Mouse (Mus musculus) spleen, embryonic (tissue): ENCODE data around the gene Zfp775.

Experiments
- CTCF ChIA-PET: fragments of 350-600 bp; sonication (Branson Sonifier 250); formaldehyde crosslinking; loops from one replicate; lab custom pipeline; 2022; lab: Charles Lee

Gene Zfp775

DNA sequence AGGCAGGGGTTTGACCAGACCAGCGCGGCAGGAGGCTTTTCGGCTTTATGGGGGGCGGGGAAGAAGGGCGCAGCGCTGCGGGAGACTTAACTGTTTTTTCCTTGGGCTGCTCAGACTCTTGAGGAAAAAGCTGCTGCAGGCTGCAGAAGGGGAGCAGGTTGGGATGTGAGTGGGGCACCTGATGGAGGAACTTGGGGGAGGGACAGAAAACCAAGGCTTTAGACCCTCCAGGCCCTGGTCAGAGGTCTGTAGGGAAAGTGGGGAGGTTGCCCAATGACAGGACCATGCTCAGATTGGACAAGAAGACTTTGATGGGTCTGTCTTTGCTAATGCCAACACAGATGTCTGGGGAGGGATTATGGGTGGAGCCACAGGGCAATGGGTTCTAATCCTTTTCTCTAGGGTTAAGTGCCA is 25.7 kb downstream of the Zfp775 start:
- CTCF ChIA-PET: no interaction called here

DNA sequence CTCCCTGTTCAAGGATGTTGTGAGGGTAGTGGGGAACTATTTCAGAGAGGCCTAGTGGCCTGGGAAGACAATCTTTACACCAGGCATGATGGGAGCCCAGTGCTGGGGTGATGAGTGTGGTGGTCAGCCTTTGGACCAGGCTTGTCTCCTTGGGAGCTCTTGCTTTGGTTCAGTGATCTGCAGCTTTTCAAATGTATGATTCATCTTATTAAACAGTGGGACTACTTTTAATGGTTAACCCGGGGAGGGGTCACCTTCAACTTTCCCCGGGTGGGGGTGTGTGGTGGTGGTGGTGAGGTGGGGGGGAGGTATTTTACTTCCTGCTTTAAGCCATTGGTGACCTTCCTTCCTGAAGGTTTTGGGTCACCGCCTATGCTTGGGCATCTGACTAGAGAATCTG is 26.5 kb downstream of the Zfp775 start:
- CTCF ChIA-PET: no interaction called here

DNA sequence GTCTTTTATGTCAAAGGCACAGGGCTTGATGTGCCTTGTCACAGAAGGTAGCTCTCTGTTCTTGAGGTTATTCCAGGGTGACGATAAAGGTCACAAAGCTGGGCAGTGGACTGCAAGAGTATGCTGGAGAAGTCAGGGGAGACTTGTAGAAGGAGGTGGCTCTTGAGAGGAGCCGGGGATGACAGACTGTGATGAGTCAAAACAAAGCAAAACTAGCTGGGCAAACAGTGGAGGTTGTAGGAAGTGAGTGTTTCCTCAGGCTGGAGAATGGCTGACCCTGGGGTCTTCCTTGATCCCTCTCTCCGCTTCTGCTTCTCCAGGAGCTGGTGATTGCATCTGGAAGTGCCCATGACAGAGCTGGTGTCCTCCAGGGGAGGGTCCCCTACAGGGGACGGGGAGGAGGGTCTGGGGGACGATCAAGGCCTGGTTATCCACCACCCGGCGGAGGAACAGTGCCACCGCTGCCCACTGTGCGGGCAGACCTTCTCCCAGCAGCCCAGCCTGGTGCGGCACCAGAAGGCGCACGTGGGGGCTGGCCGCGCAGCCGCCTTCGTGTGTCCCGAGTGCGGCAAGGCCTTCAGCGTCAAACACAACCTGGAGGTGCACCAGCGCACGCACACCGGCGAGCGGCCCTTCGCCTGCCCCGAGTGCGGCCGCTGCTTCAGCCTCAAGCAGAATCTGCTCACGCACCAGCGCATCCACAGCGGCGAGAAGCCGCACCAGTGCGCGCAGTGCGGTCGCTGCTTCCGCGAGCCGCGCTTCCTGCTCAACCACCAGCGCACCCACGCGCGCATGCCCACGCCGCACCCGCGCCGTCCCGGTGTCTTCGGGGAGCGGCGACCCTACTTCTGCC is 27.2 kb downstream of the Zfp775 start:
- CTCF ChIA-PET: no interaction called here

DNA sequence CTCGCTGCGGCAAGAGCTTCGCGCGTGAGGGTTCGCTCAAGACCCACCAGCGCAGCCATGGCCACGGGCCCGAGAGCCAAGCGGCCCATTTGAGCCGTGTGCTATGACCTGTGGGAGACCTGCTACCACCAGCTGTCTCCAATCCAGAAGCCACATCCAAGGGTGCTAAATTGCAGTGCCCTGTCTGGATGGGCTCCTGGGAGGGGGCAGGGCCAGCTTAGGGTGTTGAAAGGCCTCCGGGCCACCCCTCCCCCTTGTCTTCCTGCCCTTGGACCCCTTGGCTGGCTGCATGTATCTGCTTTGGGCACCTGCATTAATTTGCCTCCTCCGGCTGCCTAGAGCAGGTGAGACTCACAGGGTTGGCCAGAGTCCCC is 27.8 kb downstream of the Zfp775 start:
- CTCF ChIA-PET: no interaction called here

DNA sequence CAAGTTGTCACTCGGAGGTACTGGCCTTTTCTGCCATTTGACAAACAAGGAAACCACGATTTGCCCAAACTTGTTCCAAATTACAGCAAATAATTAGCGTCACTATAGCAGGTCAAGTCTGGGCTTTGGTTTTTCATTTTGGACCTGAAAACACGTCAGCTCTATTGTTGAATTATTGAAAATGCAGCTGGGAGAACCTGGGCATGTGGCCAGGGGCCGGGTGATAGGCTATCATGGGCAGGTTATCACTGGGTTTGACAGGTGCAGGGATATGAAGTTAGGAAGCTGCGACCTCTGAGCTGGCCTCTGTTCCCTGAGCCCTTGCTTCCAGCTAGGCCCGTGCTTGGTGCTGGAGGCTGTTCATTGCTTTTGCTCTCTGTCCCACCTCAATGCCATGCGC is 29.0 kb downstream of the Zfp775 start:
- CTCF ChIA-PET: no interaction called here

DNA sequence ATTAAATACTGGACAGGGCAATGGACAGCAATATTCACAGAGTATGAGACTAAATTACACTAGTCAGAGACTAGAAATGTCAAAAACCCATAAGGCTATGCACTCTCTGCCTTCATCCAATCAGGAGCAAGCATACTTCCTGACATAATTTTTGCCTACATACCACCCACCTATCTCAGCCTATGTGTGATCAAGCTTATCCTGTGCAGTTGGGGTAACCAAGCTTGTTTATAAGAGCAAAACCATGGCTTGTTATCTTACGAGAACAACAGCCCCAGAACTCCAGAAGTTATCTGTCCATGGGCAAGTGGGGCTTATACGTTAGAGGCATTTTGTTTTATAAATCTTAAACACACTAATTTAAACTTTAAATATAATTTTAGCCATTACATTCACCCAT is 33.2 kb downstream of the Zfp775 start:
- CTCF ChIA-PET: no interaction called here

DNA sequence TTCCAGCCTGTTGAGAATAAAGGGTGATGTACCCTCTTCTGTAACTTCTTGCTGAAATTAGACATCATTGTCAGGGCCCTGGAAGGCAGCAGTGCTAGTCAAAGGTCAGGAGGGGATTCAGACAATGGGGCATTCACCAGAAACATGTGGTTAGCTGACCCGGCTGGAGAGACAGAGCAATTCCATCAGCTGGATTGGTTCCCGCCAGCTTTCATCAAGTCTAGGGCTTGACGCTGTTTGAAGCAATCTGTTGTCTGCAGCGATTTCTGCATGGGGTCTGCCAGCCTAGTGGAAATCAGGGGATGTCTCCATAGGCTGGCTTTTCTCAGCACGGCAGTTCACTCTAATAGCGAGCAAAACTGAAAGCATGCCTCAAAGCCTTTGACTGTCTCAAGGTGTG is 34.7 kb downstream of the Zfp775 start:
- CTCF ChIA-PET: interaction anchor here (0.6 kb wide), 1 partner anchor 701 kb away, joined by 6 read pairs; no protein-coding TSS in a partner anchor

DNA sequence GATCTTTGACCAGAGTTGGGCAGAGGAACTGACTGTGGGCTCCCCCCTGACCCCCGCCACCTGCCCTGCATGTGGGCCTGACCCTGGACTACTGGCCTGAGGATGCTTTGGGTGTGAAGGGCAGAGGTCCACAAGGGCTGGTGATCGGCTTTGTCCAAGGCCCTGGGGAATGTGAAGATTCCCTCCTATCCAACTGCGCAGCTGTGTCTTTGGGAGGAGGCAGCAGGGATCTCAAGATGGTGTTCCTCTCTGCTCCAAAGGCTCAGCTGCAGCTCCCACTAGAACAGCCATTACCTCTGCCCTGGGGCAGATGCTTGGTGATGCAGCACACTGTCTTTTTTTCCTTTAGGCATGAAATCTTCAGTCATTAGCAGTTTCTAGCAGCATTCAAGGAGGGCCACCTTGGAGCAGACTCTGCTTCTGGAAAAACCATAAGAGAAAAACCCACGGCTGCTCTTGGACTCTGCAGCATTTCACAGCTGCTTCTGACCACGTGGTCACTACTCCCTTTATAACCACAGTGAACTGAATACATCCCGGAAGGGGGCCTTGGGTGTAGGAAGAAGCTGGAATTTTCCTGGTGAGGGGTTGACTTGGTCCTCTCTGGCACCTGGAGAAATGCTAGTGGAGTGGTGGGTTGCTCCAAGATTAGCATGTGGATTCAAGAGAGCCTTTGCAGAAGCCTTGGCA is 36.1 kb downstream of the Zfp775 start:
- CTCF ChIA-PET: no interaction called here

DNA sequence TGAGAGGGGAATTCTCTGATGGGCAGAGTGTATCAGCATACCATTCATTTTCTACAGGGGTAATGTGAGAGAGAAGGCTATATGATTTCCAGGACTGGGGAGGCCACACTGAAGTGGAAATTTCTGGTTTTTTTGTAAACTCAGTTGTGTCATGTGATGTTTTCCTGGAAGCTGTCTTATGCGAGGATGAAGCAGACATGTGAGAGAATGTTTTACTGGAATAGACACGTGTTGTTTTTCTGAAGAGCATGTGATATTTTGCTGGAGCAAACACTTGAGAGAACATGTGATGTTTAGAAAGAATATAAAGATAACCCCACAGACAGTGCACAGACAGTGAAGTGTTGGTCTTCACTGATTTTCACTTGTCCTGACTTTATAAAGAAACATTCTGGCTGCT is 36.7 kb downstream of the Zfp775 start:
- CTCF ChIA-PET: interaction anchor here (0.7 kb wide), 1 partner anchor 67 kb away, joined by 3 read pairs; no protein-coding TSS in a partner anchor

DNA sequence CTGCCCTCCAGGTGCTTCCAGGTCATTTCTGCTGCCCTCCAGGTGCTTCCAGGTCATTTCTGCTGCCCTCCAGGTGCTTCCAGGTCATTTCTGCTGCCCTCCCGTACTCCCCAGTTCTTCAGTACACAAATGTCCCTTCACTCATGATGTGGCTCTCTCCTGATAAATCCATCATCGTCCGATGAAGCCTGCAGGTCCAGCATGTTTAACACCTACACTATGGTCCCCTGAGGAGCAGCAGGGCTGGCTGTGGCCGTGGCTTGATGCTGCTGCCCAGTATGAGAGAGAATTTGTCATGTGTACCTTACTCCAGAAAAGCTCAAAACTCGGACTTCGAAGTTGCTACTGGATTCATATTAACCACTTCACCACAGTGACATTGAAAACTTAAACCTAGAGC is 39.5 kb downstream of the Zfp775 start:
- CTCF ChIA-PET: interaction anchor here (2.8 kb wide), 1 partner anchor 131 kb away, joined by 17 read pairs; no protein-coding TSS in a partner anchor

DNA sequence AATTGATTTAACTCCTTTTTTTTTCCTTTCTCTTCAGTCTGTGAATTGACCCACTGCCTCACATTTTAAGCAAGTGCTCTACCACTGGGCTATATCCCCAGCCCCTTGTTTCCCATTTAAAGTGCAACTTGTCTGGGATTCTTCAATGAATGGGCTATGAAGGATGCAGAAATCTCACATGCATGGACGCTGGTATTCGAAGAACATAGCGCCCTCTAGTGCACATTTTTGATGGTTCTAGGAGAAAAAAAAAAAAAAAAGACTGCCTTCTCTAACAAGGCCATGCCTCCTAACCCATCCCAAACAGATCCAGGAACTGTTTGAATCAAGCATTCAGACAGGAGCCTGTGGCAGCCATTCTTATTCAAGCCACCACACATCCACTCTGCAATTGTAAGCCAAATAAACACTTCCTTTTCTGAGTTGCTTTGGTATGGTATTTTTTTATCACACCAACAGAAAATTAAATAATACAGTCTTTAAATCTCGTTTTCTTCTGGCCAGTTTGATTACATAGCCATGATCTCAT is 41.0 kb downstream of the Zfp775 start:
- CTCF ChIA-PET: interaction anchor here (0.6 to 2.8 kb wide), 4 partner anchors 119 to 551 kb away, joined by 3 to 17 read pairs (median 5); no protein-coding TSS in a partner anchor

DNA sequence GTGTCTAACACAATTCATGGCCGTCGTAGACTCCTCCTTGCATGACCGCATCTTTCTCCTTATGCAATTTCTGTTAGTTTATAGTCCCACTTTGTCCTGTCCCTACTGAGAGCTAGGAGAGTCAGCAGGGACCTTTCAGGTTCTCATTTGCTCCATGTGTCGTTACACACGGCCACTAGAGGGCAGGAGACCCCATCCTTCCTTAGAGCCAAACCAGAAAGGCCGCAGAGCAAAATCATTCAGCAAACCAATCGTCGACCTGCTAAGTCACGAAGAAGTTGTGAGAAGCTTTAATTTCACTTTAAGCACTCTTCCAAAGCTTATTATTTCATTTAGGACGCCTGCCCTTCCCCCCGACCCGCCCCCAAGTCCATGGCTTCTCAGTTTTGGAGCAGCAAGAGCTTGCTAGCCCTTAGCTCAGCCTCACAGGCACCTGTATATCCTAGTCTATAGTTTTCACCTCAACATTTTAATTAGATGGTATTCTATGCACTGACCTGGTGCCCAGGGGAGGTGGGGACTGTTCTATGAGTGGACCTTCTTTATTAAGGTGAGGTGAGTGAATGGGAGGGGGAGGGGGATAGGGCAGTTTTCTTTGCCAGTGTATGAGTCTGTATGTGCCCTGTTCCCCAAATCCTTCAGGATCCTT is 43.9 kb downstream of the Zfp775 start:
- CTCF ChIA-PET: interaction anchor here (0.6 to 4.4 kb wide), 10 partner anchors 27 to 172 kb away, joined by 3 to 24 read pairs (median 4); partner anchors contain the start of genes Gimap3 and Gimap9

DNA sequence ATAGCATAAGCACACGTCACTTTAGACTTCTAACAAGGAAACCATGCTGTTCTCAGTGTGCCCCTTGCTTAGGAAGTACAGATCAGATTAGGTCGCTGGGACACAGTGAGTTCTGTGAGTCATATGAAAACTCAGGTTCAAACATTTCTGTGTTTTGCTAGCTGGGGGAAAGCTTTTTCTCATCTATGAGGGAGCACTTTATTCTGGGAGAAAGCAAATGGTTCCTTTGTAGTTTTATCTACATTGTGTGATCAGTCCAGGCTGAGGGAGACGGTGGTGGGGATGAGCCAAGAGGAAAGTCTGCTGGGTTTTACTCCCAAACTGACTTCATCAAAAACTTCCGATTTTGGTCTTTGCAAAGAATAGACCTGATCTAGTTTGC is 44.4 kb downstream of the Zfp775 start:
- CTCF ChIA-PET: interaction anchor here (0.6 to 4.4 kb wide), 11 partner anchors 28 to 172 kb away, joined by 3 to 24 read pairs (median 4); partner anchors contain the start of genes Gimap3 and Gimap5

DNA sequence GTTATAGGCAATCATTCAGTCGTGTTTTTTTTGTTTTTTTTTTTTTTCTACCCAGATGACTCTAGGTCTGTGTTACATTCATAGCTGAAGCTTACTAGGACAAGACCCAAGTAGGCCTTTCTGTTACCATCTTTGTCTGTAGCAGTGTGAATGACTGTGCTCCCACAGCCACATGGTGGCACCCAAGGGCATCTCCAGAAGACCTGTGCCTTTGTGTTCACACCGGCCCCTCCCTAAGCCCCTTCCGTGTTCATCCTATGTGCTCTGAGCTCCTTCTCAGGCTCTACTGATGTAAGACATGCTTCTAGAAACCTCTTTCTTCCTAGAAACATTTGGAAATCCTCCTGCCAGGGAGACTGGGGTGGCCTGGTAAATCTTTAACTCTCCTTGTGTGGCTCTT is 45.1 kb downstream of the Zfp775 start, which contains the start of gene Gimap8:
TSS of gene Gimap8 (plus strand) at position 240 of the 400 bp plus-strand sequence.
- CTCF ChIA-PET: interaction anchor here (0.6 to 4.4 kb wide), 12 partner anchors 31 to 843 kb away, joined by 3 to 24 read pairs (median 4); partner anchors contain the start of genes Gimap3 and Gimap5

DNA sequence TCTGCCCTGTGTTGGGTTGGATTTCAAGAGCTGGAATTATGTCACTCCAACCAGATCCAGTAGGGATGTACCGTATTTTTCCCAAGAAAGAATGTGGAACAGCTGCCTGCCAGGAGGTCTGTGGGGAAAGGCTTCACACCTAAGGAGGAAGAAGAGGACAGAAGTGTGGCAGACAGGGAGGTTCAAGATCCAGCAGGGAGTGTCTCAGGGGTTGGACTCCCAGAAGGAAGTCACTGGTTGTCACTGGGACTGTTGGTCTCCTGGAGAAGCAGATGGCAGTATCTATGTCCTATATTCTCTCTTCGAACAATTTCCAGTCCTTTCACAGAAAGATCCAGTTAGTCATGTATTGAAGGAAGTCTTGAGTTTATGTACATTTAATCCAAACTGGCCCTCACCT is 45.7 kb downstream of the Zfp775 start:
- CTCF ChIA-PET: interaction anchor here (0.6 to 4.4 kb wide), 9 partner anchors 16 to 210 kb away, joined by 3 to 24 read pairs (median 4); partner anchors contain the start of gene Gimap3

DNA sequence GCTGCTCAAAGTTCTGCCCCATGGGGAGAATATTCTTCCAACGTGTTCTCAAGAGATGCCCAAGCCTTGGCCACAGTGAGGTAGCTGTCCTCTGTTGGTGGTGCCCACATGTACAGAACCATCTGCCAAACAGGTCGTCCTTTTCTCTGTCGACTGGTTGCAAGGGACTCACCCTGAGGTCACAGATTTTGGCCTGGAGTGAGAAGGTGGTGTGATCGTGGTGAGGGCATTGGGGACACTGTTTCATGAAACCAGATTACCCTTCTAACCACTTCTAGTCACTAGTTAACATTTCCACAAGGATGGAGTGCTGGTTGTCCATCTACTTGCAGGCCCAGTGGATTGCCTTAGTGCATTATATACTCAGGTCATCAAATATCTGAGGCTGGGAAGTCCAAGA is 46.9 kb downstream of the Zfp775 start:
- CTCF ChIA-PET: interaction anchor here (0.6 to 4.4 kb wide), 2 partner anchors 27 to 122 kb away, joined by 3 to 24 read pairs; partner anchors contain the start of genes Gimap3 and Gimap9

DNA sequence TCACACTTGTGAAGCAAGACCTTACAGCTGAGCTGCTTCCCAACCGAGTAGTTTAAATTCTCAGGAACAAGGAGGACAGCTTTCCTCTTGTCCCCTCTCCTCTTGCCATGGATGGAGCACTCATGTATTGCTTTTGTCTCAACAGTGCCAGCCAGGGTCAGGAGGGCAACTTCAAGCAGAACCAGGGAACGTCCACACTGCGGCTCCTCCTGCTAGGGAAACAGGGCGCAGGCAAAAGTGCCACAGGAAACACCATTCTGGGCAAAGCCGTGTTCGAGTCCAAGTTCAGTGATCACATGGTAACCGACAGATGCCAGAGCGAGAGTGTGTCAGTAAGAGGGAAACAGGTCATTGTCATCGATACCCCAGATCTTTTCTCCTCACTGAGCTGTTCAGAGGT is 48.2 kb downstream of the Zfp775 start:
- CTCF ChIA-PET: interaction anchor here (0.6 to 1.5 kb wide), 3 partner anchors 8 to 70 kb away, joined by 3 to 5 read pairs (median 4); no protein-coding TSS in a partner anchor

DNA sequence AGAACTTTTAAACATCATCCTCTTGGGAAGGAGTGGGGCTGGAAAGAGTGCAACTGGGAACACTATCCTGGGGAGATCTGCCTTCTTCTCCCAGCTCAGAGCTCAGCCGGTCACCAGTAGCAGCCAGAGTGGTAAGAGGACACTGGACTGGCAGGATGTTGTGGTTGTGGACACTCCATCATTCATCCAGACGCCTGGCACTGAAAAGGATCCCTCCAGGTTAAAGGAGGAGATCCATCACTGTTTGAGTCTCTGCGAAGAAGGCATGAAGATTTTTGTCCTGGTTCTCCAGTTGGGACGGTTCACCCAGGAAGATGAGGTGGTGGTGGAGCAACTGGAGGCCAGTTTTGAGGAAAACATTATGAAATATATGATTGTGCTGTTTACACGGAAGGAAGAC is 56.9 kb downstream of the Zfp775 start:
- CTCF ChIA-PET: interaction anchor here (0.7 to 0.9 kb wide), 3 partner anchors 9 to 265 kb away, joined by 3 to 25 read pairs (median 12); no protein-coding TSS in a partner anchor

DNA sequence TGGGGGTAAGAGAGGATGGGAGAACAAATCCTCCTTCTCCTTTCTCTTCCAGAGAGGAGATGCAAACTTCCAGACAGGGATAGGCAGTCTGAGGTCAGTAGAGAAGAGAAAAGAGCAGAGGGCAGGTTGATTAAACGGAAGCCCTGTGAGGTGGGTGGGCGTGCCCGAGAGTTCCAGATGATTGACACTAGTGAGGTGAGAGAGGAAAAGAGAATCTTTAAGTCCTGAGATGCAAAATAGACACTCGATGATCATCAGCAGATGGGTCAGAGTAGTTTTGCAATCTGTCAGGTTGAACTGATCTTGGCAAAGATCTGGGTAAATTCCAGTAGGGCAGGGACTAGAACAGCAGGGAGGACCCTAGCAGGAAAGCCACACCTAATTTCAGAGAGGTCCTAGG is 62.9 kb downstream of the Zfp775 start:
- CTCF ChIA-PET: no interaction called here

DNA sequence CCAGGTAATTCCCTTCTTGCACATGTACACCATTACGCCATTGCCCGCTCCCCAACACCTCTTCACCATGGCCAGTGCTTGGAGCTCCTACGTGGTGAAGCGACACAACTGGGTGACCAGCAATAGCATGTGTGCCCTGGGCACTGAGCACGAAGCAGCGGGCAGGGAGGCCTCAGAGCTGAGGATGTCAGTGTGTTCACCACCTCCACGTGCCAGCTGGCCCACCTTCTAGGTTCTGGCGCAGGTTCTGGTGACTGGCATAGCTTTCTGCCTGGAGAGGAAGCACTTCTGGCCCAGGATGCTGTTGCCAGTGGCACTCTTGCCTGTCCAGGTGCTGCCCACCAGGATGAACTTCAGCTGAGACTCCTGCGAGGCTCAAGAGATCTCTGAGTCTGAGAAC is 63.6 kb downstream of the Zfp775 start:
- CTCF ChIA-PET: no interaction called here

DNA sequence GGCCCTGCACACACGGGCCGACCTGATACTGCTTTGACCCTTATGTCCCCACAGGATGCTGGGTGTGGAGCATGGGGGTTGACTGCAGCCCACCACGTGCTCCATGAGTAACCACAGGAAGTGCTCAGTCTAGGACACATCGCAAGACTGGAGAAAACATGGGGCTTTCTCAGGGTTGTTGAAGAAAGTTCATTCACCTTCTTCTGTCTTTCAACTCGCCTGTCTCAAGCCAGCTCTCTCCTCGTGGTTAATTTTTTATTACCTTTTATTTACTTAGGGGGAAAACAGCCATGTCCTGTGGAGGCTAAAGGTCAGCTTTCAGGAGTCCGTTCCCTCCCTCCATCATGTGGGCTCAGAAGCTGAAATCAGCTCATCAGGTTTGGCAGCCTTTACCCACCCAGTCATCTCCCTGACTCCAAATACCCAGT is 64.3 kb downstream of the Zfp775 start:
- CTCF ChIA-PET: interaction anchor here (0.7 to 0.8 kb wide), 3 partner anchors 16 to 50 kb away, joined by 3 to 7 read pairs (median 3); no protein-coding TSS in a partner anchor
